Mouse (Mus musculus) testis, adult 2 months (tissue): ENCODE measurements around the gene Nipal3. TPM values are rescaled to one million over a fixed set of nuclear protein-coding genes. Genes with fewer than 3 reads are reported as not detected.

Experiments
- H3K27ac ChIP-seq: fragments of 200-500 bp; 2 replicates; pipeline ENCODE4 v1.5.1; 2012; ENCODE audit warnings: low read depth, low read length; ENCODE audit not compliant: control insufficient read depth, insufficient read depth
- H3K27me3 ChIP-seq: fragments of 200-500 bp; 2 replicates; pipeline ENCODE4 v1.6.1; 2012; ENCODE audit warnings: mild to moderate bottlenecking, low read length, moderate library complexity; ENCODE audit not compliant: control insufficient read depth, insufficient read depth
- H3K36me3 ChIP-seq: fragments of 200-500 bp; 2 replicates; pipeline ENCODE4 v1.6.1; 2012; ENCODE audit warnings: mild to moderate bottlenecking, low read length; ENCODE audit not compliant: control insufficient read depth, insufficient read depth
- H3K4me1 ChIP-seq: fragments of 200-500 bp; 2 replicates; pipeline ENCODE4 v1.6.1; 2012; ENCODE audit warnings: low read length; ENCODE audit not compliant: control insufficient read depth, insufficient read depth
- H3K4me3 ChIP-seq: fragments of 200-500 bp; 2 replicates; pipeline ENCODE4 v1.5.1; 2012; ENCODE audit warnings: low read depth, mild to moderate bottlenecking, low read length, moderate library complexity, mixed read lengths; ENCODE audit not compliant: control insufficient read depth
- CTCF ChIP-seq: fragments of 200-500 bp; IDR thresholded peaks from 2 replicates; pipeline ENCODE4 v1.5.1; 2012; ENCODE audit warnings: low read depth, mild to moderate bottlenecking, inconsistent platforms, low read length, moderate library complexity; ENCODE audit not compliant: control insufficient read depth, insufficient read depth, insufficient replicate concordance
- POLR2A ChIP-seq: fragments of 200-500 bp; IDR thresholded peaks from 2 replicates; pipeline ENCODE4 v1.6.1; 2012; ENCODE audit warnings: low read depth, mild to moderate bottlenecking, inconsistent platforms, low read length, moderate library complexity; ENCODE audit not compliant: control insufficient read depth
- polyA plus RNA-seq: library from polyadenylated mRNA; depleted of rRNA; stranded (reverse); fragments of >200 nt; gene quantifications from 2 replicates; pipeline ENCODE4 v1.2.3, GENCODE M21; 2012

The Nipal3 gene
- polyA plus RNA-seq, 1 experiment = 4.6 TPM

- no peaks in the 10 kb centered on the region for H3K27me3 ChIP-seq
- peaks cover 17% of the 10 kb centered on the region for H3K4me1 ChIP-seq
- 0 out of 2 replicates have a peak, but pooled peaks have one; percentile 15 for TF ChIP-seq POLR2A
- TF ChIP-seq CTCF = no peak
- H3K36me3 ChIP-seq = no peaks in the 10 kb centered on the region
- peak within 1 kb of the TSS; percentile 54 for H3K27ac ChIP-seq
- peak within 1 kb of the TSS; percentile 91 for H3K4me3 ChIP-seq
Observed at GRCm38 (mm10) chr4:135433443-135434394, 61.1 kb downstream of the Nipal3 start, which contains the start of gene Rcan3. TSS of gene Rcan3 (minus strand) at chr4:135433853.

GRCm38 (mm10) chr4:135433086-135433442 lies 61.8 kb downstream of the Nipal3 start:
- Histone ChIP-seq H3K36me3 (no peaks in the 10 kb centered on the region), H3K27ac (peak overlapping the region; percentile 25; the same call in 1 of the 2 replicates), H3K4me1 (peaks cover 17% of the 10 kb centered on the region), H3K4me3 (peak overlapping the region; percentile 91), H3K27me3 (no peaks in the 10 kb centered on the region)
- no peak for TF ChIP-seq POLR2A
- no peak for TF ChIP-seq CTCF

- Histone ChIP-seq H3K36me3 (no peaks in the 10 kb centered on the region), H3K4me3 (no peak overlapping the region), H3K27me3 (no peaks in the 10 kb centered on the region), H3K4me1 (peaks cover 11% of the 10 kb centered on the region), H3K27ac (no peak overlapping the region)
- no peak for TF ChIP-seq CTCF
- TF ChIP-seq POLR2A = no peak
Observed at GRCm38 (mm10) chr4:135429990-135430760, 64.7 kb downstream of the Nipal3 start.

GRCm38 (mm10) chr4:135429383-135429782 lies 65.5 kb downstream of the Nipal3 start:
- Histone ChIP-seq H3K4me1 (peaks cover 9% of the 10 kb centered on the region), H3K4me3 (no peak overlapping the region), H3K27ac (no peak overlapping the region), H3K36me3 (no peaks in the 10 kb centered on the region), H3K27me3 (no peaks in the 10 kb centered on the region)
- TF ChIP-seq CTCF (no peak), POLR2A (no peak)

GRCm38 (mm10) chr4:135426587-135426986 lies 68.3 kb downstream of the Nipal3 start:
- no peak overlapping the region for H3K4me3 ChIP-seq
- no peaks in the 10 kb centered on the region for H3K36me3 ChIP-seq
- no peaks in the 10 kb centered on the region for H3K27me3 ChIP-seq
- H3K27ac ChIP-seq = no peak overlapping the region
- TF ChIP-seq CTCF (no peak), POLR2A (no peak)
- H3K4me1 ChIP-seq = no peaks in the 10 kb centered on the region; the same call in 1 of the 2 replicates

GRCm38 (mm10) chr4:135425625-135426024 lies 69.2 kb downstream of the Nipal3 start:
- H3K27me3 ChIP-seq = no peaks in the 10 kb centered on the region
- no peak overlapping the region for H3K4me3 ChIP-seq
- no peaks in the 10 kb centered on the region for H3K4me1 ChIP-seq
- TF ChIP-seq POLR2A (no peak), CTCF (no peak)
- H3K27ac ChIP-seq = no peak overlapping the region
- H3K36me3 ChIP-seq = no peaks in the 10 kb centered on the region

GRCm38 (mm10) chr4:135420961-135421360 lies 73.9 kb downstream of the Nipal3 start:
- H3K36me3 ChIP-seq = no peaks in the 10 kb centered on the region

More at GRCm38 (mm10) chr4:135420961-135421360, 73.9 kb downstream of the Nipal3 start:
- TF ChIP-seq POLR2A = no peak
- no peak overlapping the region for H3K27ac ChIP-seq
- no peaks in the 10 kb centered on the region for H3K27me3 ChIP-seq
- H3K4me1 ChIP-seq = no peaks in the 10 kb centered on the region
- no peak overlapping the region for H3K4me3 ChIP-seq
